Mouse (Mus musculus) MEL (cell line): Measurements from ENCODE around the gene 1110008P14Rik. TPM values are rescaled to one million over a fixed set of nuclear protein-coding genes. Genes with fewer than 3 reads are reported as not detected.

ENCODE experiments used
- DNase-seq: peaks from one replicate; pipeline ENCODE4 v3.0.0; 2011; ENCODE audit warnings: low read depth, low spot score
- H3K27ac ChIP-seq: 2 replicates; pipeline ENCODE4 v1.5.1; 2012; ENCODE audit warnings: low read depth, mild to moderate bottlenecking, control low read depth, low read length, moderate library complexity; ENCODE audit not compliant: control insufficient read depth
- H3K27me3 ChIP-seq, 2 experiments: fragments of 150-350 bp in 1 of 2; sonication (generic) in 1 of 2; 2 replicates each; pipeline ENCODE4 v1.6.1; 2012; ENCODE audit warnings: low read length in 2 of 2, mild to moderate bottlenecking in 2 of 2, improper control_type of control experiment in 1 of 2, moderate library complexity in 1 of 2; ENCODE audit not compliant: insufficient read depth in 2 of 2, control insufficient read depth in 1 of 2
- H3K36me3 ChIP-seq, 2 experiments: 2 replicates each; pipeline ENCODE4 v1.6.1; 2012 to 2014; ENCODE audit warnings: low read length in 2 of 2, improper control_type of control experiment in 1 of 2, inconsistent platforms in 1 of 2, mild to moderate bottlenecking in 1 of 2; ENCODE audit not compliant: insufficient read depth in 2 of 2, control insufficient read depth in 1 of 2
- H3K4me1 ChIP-seq, 2 experiments: fragments of 150-350 bp in 1 of 2; sonication (generic) in 1 of 2; 2 replicates each; pipeline ENCODE4 v1.6.1; 2012; ENCODE audit warnings: low read length in 2 of 2, improper control_type of control experiment in 1 of 2, mild to moderate bottlenecking in 1 of 2; ENCODE audit not compliant: insufficient read depth in 2 of 2, control insufficient read depth in 1 of 2
- H3K4me3 ChIP-seq, 2 experiments: fragments of 150-350 bp in 1 of 2; sonication (generic) in 1 of 2; 2 replicates each; pipeline ENCODE4 v1.5.1; 2012; ENCODE audit warnings: low read depth in 2 of 2, low read length in 2 of 2, mild to moderate bottlenecking in 2 of 2, moderate library complexity in 2 of 2, control low read depth in 1 of 2, improper control_type of control experiment in 1 of 2; ENCODE audit not compliant: control insufficient read depth in 1 of 2, insufficient read depth in 1 of 2
- H3K79me2 ChIP-seq: 2 replicates; pipeline ENCODE4 v1.6.1; 2012; ENCODE audit warnings: mild to moderate bottlenecking, low read length, moderate library complexity; ENCODE audit not compliant: control insufficient read depth, poor library complexity, insufficient read depth
- H3K9ac ChIP-seq: 2 replicates; pipeline ENCODE4 v1.6.1; 2012; ENCODE audit warnings: low read depth, mild to moderate bottlenecking, control low read depth, low read length, moderate library complexity; ENCODE audit not compliant: control insufficient read depth, poor library complexity, severe bottlenecking
- H3K9me3 ChIP-seq: fragments of 150-350 bp; sonication (generic); replicated peaks from 2 replicates; pipeline ENCODE4 v1.6.1; 2012; ENCODE audit warnings: mild to moderate bottlenecking, low read length, improper control_type of control experiment, moderate library complexity; ENCODE audit not compliant: insufficient read depth
- CHD2 ChIP-seq: IDR thresholded peaks from 2 replicates; pipeline ENCODE4 v1.6.1; 2011; ENCODE audit warnings: low read length, improper control_type of control experiment
- CTCF ChIP-seq, 3 experiments: IDR thresholded peaks in 2 of 3; conservative IDR thresholded peaks in 1 of 3; 2 replicates each; pipeline ENCODE4 v1.5.1; 2011 to 2012; ENCODE audit warnings: low read length in 3 of 3, low read depth in 2 of 3, mild to moderate bottlenecking in 2 of 3, improper control_type of control experiment in 1 of 3, inconsistent platforms in 1 of 3, mixed read lengths in 1 of 3, moderate library complexity in 1 of 3; ENCODE audit not compliant: control insufficient read depth in 1 of 3, insufficient read depth in 1 of 3, poor library complexity in 1 of 3, severe bottlenecking in 1 of 3
- EP300 ChIP-seq, 2 experiments: IDR thresholded peaks; 2 replicates each; pipeline ENCODE4 v1.6.1; 2011; ENCODE audit warnings: improper control_type of control experiment in 2 of 2, low read length in 2 of 2, low read depth in 1 of 2, mild to moderate bottlenecking in 1 of 2
- ETS1 ChIP-seq: IDR thresholded peaks from 2 replicates; pipeline ENCODE4 v1.6.1; 2012; ENCODE audit warnings: low read depth, mild to moderate bottlenecking, inconsistent platforms, low read length, improper control_type of control experiment, moderate library complexity
- GATA1 ChIP-seq: IDR thresholded peaks from 2 replicates; pipeline ENCODE4 v1.6.1; 2011; ENCODE audit warnings: low read depth, low read length, improper control_type of control experiment
- HCFC1 ChIP-seq: IDR thresholded peaks from 2 replicates; pipeline ENCODE4 v1.6.1; 2012; ENCODE audit warnings: low read depth, mild to moderate bottlenecking, inconsistent platforms, low read length, improper control_type of control experiment, moderate library complexity
- JUND ChIP-seq: IDR thresholded peaks from 2 replicates; pipeline ENCODE4 v1.6.1; 2011; ENCODE audit warnings: low read depth, mild to moderate bottlenecking, improper control_type of control experiment, low read length
- MAFK ChIP-seq: IDR thresholded peaks from 2 replicates; pipeline ENCODE4 v1.6.1; 2011; ENCODE audit warnings: low read depth, mild to moderate bottlenecking, low read length, improper control_type of control experiment, borderline replicate concordance
- MEF2A ChIP-seq: IDR thresholded peaks from 2 replicates; pipeline ENCODE4 v1.6.1; 2014; ENCODE audit warnings: low read depth, mild to moderate bottlenecking, inconsistent platforms, low read length, improper control_type of control experiment; ENCODE audit not compliant: poor library complexity, insufficient replicate concordance, severe bottlenecking; ENCODE audit errors: extremely low read depth
- MYB ChIP-seq: IDR thresholded peaks from 2 replicates; pipeline ENCODE4 v1.6.1; 2011; ENCODE audit warnings: mild to moderate bottlenecking, low read depth, low read length, improper control_type of control experiment
- MYC ChIP-seq: IDR thresholded peaks from 2 replicates; pipeline ENCODE4 v1.6.1; 2011; ENCODE audit warnings: low read depth, mild to moderate bottlenecking, low read length, improper control_type of control experiment, moderate library complexity
- POLR2AphosphoS5 ChIP-seq: IDR thresholded peaks from 2 replicates; pipeline ENCODE4 v1.6.1; 2012; ENCODE audit warnings: low read depth, borderline replicate concordance, mild to moderate bottlenecking, inconsistent platforms, low read length, moderate library complexity, mixed read lengths
- SMC3 ChIP-seq: IDR thresholded peaks from 2 replicates; pipeline ENCODE4 v1.6.1; 2011; ENCODE audit warnings: low read depth, low read length, improper control_type of control experiment
- TAL1 ChIP-seq: IDR thresholded peaks from 2 replicates; pipeline ENCODE4 v1.6.1; 2012; ENCODE audit warnings: mild to moderate bottlenecking, inconsistent platforms, low read length, moderate library complexity, mixed read lengths
- TCF12 ChIP-seq: IDR thresholded peaks from 2 replicates; pipeline ENCODE4 v1.6.1; 2014; ENCODE audit warnings: low read depth, mild to moderate bottlenecking, inconsistent platforms, low read length, improper control_type of control experiment, moderate library complexity
- USF1 ChIP-seq: IDR thresholded peaks from 2 replicates; pipeline ENCODE4 v1.6.1; 2014; ENCODE audit warnings: low read depth, mild to moderate bottlenecking, inconsistent platforms, low read length, improper control_type of control experiment, moderate library complexity
- ZC3H11A ChIP-seq: IDR thresholded peaks from 2 replicates; pipeline ENCODE4 v1.6.1; 2012; ENCODE audit warnings: low read depth, mild to moderate bottlenecking, inconsistent platforms, low read length, improper control_type of control experiment
- ZKSCAN1 ChIP-seq: IDR thresholded peaks from 2 replicates; pipeline ENCODE4 v1.6.1; 2012; ENCODE audit warnings: low read depth, mild to moderate bottlenecking, inconsistent platforms, low read length, improper control_type of control experiment, moderate library complexity
- ZMIZ1 ChIP-seq: IDR thresholded peaks from 2 replicates; pipeline ENCODE4 v1.6.1; 2012; ENCODE audit warnings: low read depth, mild to moderate bottlenecking, inconsistent platforms, low read length, improper control_type of control experiment, moderate library complexity
- ZNF384 ChIP-seq: IDR thresholded peaks from 2 replicates; pipeline ENCODE4 v1.6.1; 2012; ENCODE audit warnings: low read depth, mild to moderate bottlenecking, inconsistent platforms, low read length, improper control_type of control experiment
- polyA plus RNA-seq, 2 experiments: library from polyadenylated mRNA; stranded (reverse) in 1 of 2; unstranded in 1 of 2; fragments of >175 nt in 1 of 2; fragments of >200 nt in 1 of 2; gene quantifications; 2 replicates each; pipeline versions ENCODE4 v1.2.1 to v1.2.4; 2012; ENCODE audit warnings: low replicate concordance in 2 of 2, low read depth in 1 of 2; ENCODE audit not compliant: insufficient read length in 2 of 2, insufficient read depth in 1 of 2, missing spikeins in 1 of 2
- total RNA-seq: library from RNA; depleted of rRNA; stranded (reverse); fragments of 300-350 nt; gene quantifications from 2 replicates; pipeline ENCODE4 v1.2.3, GENCODE M21; 2012

The 1110008P14Rik gene
- total and polyA plus RNA-seq, 3 experiments = 62.9 to 63.5 TPM; not detected in 1

DNA sequence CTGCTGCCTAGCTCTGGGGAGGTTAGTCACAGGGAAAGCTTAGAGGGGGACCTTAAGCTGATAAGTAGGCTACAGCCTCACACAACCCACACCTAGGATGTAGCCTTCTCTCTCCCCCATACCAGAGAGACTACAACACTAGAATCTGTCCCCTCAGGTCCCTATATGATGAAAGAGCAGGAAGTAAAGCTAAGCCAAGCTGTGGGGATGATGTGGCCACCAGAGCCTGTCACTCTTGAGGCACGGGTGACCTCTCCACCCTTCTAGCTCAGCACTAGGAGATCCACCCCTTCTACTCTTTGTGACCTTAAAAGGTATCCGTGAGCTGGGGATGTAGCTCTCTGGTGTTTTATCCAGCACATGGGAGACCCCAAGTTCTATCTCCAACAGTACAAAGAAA is 7.4 kb upstream of the 1110008P14Rik start:
- Histone ChIP-seq H3K4me3 (no peak overlapping the region), H3K79me2 (no peaks in the 10 kb centered on the region), H3K36me3 (no peaks in the 10 kb centered on the region), H3K9me3 (no peaks in the 10 kb centered on the region), H3K4me1 (no peaks in the 10 kb centered on the region), H3K27ac (no peak overlapping the region), H3K27me3 (peaks cover 2 to 3% of the 10 kb centered on the region in 2 experiments; a peak in 3 of 4 replicates)
- DNase-seq = no peak
- TF ChIP-seq CTCF (IDR thresholded peaks at IDR 0.05 in 2 of 3, conservative IDR thresholded peaks at IDR 0.05 in 1 of 3; ENCODE audit: control insufficient read depth in 1 of 3, insufficient read depth in 1 of 3, low read depth in 2 of 3, low read length in 3 of 3, poor library complexity in 1 of 3, severe bottlenecking in 1 of 3) (no peak), ZMIZ1 (no peak), GATA1 (no peak), ETS1 (no peak), TAL1 (no peak), MAFK (no peak), EP300 (IDR thresholded peaks at IDR 0.05; ENCODE audit: low read depth in 1 of 2, low read length in 2 of 2) (no peak), MYC (no peak), MEF2A (no peak), ZKSCAN1 (no peak), HCFC1 (no peak), TCF12 (no peak), ZC3H11A (no peak), USF1 (no peak), POLR2AphosphoS5 (no peak), CHD2 (no peak), MYB (no peak), SMC3 (no peak), JUND (no peak)
- TF ChIP-seq, all 39 proteins: peak for 0
- no peak overlapping the region for H3K9ac ChIP-seq

DNA sequence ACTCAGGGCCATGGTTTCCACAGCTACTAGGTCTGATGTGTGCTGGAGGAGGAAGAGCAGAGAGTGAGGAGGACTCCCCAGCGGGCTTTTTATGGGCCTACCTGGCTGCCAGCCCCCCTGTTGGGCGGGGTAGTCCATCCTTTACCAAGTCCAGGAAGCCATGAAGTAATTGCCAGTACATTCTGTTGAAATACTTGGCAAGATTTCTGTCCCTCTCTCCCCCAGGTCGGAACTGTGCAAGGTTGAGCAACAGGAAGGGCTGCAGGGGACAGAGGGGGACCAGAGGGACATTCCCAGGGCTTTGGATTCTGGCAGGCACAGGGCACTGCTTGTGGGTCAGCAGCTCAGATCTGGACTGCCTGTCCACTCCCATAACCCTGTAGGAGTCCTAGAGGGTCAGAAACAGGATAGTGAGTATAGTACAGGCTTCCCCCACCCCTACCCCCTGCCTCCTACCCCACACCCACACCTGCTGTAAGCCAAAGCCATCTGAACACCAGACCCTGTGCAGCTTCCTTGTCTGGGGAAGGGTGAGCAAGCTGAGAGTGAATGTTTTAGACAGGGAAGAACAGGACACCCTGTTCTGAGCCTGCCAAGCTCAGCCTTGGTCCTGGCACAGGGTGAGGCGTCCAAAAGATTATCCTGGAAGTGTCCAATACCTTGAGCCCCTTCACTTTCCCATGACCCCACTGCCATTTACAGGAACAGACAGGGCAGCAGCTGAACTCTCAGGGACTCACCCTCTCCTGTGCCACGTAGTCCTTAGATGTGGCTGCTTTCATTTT is 6.2 kb upstream of the 1110008P14Rik start, which contains the start of gene Lcn2:
TSS of gene Lcn2 (minus strand) at position 547 of the 785 bp plus-strand sequence.
- no peaks in the 10 kb centered on the region for H3K9me3 ChIP-seq
- no peaks in the 10 kb centered on the region for H3K36me3 ChIP-seq
- H3K9ac ChIP-seq = no peak within 1 kb of the TSS
- no peak within 1 kb of the TSS for H3K4me3 ChIP-seq
- TF ChIP-seq ZC3H11A (no peak), ZNF384 (no peak)
- no peaks in the 10 kb centered on the region for H3K79me2 ChIP-seq
- DNase-seq = no peak
- peaks cover 2 to 3% of the 10 kb centered on the region in 2 experiments; a peak in 3 of 4 replicates for H3K27me3 ChIP-seq
- H3K4me1 ChIP-seq = no peaks in the 10 kb centered on the region
- no peak within 1 kb of the TSS for H3K27ac ChIP-seq
